Mouse (Mus musculus) embryonic fibroblast, embryonic 13.5 days (primary cell): ENCODE measurements around the gene Dnah11.

Experiments used
- CTCF ChIP-seq: IDR thresholded peaks from 2 replicates; pipeline ENCODE4 v1.5.1; 2011; ENCODE audit warnings: mild to moderate bottlenecking, control low read depth, low read length, moderate library complexity, borderline replicate concordance; ENCODE audit not compliant: insufficient read depth
- POLR2A ChIP-seq: IDR thresholded peaks from 2 replicates; pipeline ENCODE4 v1.6.1; 2011; ENCODE audit warnings: low read depth, mild to moderate bottlenecking, control low read depth, low read length, moderate library complexity

DNA sequence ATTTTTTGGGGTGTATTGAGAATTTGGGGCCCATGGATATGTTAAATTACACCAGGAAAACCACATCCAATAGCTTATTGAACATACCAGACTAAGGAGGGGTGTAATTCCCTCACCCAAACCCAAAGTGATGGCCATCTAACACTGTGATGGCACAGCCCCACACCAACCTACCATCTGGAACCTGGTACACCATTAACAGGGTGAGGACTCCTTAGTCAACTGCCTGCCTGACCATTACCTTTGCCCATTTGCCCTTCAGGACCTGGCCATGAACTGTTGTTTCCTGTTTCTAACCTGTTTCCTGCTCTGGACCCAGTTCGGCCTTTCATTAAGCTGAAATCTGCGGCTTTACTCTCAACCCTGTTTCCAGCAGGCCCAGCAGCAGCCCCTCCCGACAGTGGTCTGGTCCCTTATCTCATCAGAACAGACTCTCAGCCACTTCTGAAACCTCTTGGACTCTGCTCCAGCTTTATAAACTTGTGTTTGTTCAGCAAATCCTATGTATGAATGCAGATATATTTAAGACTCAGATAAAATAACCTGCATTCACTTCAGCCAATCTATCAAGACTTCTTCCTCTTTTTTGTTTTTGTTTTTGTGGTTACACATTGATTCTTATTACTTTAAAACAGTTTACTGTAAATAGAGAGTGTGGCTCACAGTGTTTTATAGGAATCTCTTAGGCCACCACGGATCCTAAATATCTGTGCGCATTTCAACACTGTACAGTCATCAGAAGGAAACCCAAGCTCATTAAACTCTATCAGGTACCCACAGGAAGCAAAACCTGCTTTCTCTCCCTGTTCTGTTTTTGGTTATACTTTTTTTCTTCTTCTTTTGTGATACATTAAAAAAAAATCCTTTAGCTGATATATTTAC, 251.8 kb downstream of the Dnah11 start:
- TF ChIP-seq CTCF (no peak), POLR2A (no peak)
